Mouse (Mus musculus) heart, adult 2 months (tissue): ENCODE results near the gene Arfgef3.

Experiments
- CTCF ChIP-seq: fragments of 200-600 bp; IDR thresholded peaks from 2 replicates; pipeline ENCODE4 v1.8.1; 2022; ENCODE audit warnings: antibody characterized with exemption, mild to moderate bottlenecking, moderate library complexity
- EP300 ChIP-seq: fragments of 200-500 bp; IDR thresholded peaks from 2 replicates; pipeline ENCODE4 v1.6.1; 2011; ENCODE audit warnings: low read depth, low read length, control low read depth; ENCODE audit not compliant: insufficient read depth
- POLR2A ChIP-seq: fragments of 200-500 bp; IDR thresholded peaks from 2 replicates; pipeline ENCODE4 v1.6.1; 2011; ENCODE audit warnings: mild to moderate bottlenecking, low read depth, low read length, control low read depth; ENCODE audit not compliant: insufficient read depth

DNA sequence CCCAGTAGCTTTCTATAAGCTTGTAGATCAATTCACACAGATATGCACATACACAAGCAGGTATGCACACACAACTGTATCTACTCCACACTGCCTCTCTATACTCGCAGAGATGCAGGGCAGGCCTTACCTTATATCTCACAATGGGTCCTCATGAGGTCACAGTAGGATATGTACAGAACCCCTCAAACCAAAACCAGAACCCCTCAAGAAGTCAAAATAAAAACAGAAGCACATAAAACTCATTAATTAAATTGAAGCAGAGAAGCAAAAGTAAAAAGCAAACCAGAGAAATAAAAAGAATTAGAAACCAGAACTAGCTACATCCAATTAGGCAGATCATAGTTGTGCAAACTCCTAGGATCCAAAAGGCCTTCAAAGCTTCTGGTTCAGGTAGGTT, 42.9 kb upstream of the Arfgef3 start, which contains the start of gene Gm4922:
- TF ChIP-seq POLR2A, result no peak
- no peak for TF ChIP-seq CTCF
- TF ChIP-seq EP300, result no peak
